In the genomic region with DNA sequence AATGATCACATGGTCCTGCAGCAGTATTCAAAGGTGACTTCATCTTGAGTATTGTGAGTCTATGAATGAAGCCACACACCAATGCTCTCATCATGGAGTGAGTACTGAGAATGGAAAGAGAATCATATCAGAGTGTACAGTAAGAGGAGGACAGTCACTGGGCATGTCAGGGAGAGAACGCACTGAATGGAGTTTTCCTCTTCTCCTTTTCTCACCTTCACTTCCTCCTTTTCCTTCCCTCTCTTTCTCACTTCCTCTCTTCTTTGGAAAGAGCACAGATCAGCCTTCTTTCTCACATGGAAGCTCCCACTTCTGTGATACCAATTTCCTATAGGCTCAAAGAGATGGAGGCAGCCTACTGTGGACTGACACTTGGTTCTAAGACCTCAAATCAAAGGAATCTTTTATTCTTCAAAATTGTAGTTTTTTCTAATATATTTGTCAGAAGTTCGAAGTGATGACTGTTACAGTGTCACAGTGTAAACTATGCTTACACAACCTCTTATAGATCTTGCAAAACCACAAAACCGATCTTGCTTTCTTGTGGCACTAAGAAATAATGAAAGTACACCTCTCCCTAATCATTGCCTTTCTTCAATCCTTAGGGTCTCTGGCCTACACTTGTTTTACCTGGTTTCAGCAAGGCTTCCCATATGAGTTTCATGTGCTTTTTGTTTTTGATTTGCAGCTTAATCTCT, we compare ENCODE assay signal across 26 mouse cellular contexts. TPM values are rescaled to one million over a fixed set of nuclear protein-coding genes. Genes with fewer than 3 reads are reported as not detected.
"Had no signal": no experiment of that assay in that cellular context is flagged by ENCODE, and none has a peak within 500 bp of the region (broad histone marks: within the 10 kb centered on the region; RNA-seq: fewer than 3 reads in every experiment).

No protein-coding gene starts in this region.

- H3K9ac ChIP-seq: limb, embryonic 13.5 days; liver, embryonic 14.5 days; liver, postnatal 0 days; lung, embryonic 15.5 days; midbrain, embryonic 13.5 days had no signal

- H3K4me2 ChIP-seq: limb, embryonic 13.5 days; liver, embryonic 11.5 days; lung, embryonic 15.5 days; midbrain, embryonic 13.5 days had no signal

- H3K4me1 ChIP-seq: limb, embryonic 10.5 days; limb, embryonic 13.5 days; lung, embryonic 15.5 days; midbrain, embryonic 10.5 days; midbrain, embryonic 13.5 days had no signal

- H3K36me3 ChIP-seq: limb, embryonic 10.5 days; limb, embryonic 13.5 days; lung, embryonic 15.5 days; midbrain, embryonic 10.5 days; midbrain, embryonic 13.5 days had no signal

- H3K27me3 ChIP-seq: limb, embryonic 13.5 days; lung, embryonic 15.5 days; megakaryocyte, embryonic 14.5 days; midbrain, embryonic 13.5 days had no signal

- H3K9me3 ChIP-seq: limb, embryonic 10.5 days; limb, embryonic 13.5 days; lung, embryonic 15.5 days; megakaryocyte, embryonic 14.5 days; midbrain, embryonic 10.5 days; midbrain, embryonic 13.5 days had no signal

- DNase-seq: kidney, adult 2 months; kidney, postnatal 25 days; layer of hippocampus, adult 9-11 months; liver, postnatal 0 days; lung, postnatal 10 days; lung, postnatal 4 days; right cerebral cortex, adult 18-20 months; right cerebral cortex, postnatal 14 days; thymus, adult 18-20 months; thymus, postnatal 36 days had no signal

- ATAC-seq: intestine, postnatal 0 days; liver, postnatal 0 days; midbrain, embryonic 13.5 days; midbrain, embryonic 16.5 days had no signal

- H3K4me3 ChIP-seq: layer of hippocampus, adult 2 months; limb, embryonic 10.5 days; limb, embryonic 13.5 days; lung, embryonic 15.5 days; megakaryocyte, embryonic 14.5 days; midbrain, embryonic 10.5 days; midbrain, embryonic 13.5 days had no signal

- H3K27ac ChIP-seq: kidney, postnatal 0 days; layer of hippocampus, adult 2 months; limb, embryonic 10.5 days; limb, embryonic 13.5 days; liver, embryonic 14.5 days; lung, embryonic 15.5 days; midbrain, embryonic 10.5 days; midbrain, embryonic 13.5 days had no signal

RNA-seq across cellular contexts. Expression of a gene that starts 15.1 kb away (rescaled TPM):
- polyA plus RNA-seq: large intestine, adult 2 months; limb, embryonic 10.5 days; neural tube, embryonic 11.5 days; neural tube, embryonic 14.5 days; testis, adult 2 months had no signal
